Mouse (Mus musculus) thymus, adult 2 months (tissue): ENCODE data around the gene Def6. TPM values are rescaled to one million over a fixed set of nuclear protein-coding genes. Genes with fewer than 3 reads are reported as not detected.

Experiments
- DNase-seq: peaks from one replicate; pipeline ENCODE4 v3.0.0; 2021
- H3K27ac ChIP-seq: fragments of 200-500 bp; 2 replicates; pipeline ENCODE4 v1.5.1; 2012; ENCODE audit warnings: low read length, control low read depth; ENCODE audit not compliant: control insufficient read depth, insufficient read depth
- H3K27me3 ChIP-seq: fragments of 200-500 bp; 2 replicates; pipeline ENCODE4 v1.6.1; 2012; ENCODE audit warnings: mild to moderate bottlenecking, low read length, moderate library complexity, mixed read lengths; ENCODE audit not compliant: control insufficient read depth, insufficient read depth
- H3K36me3 ChIP-seq: fragments of 200-500 bp; 2 replicates; pipeline ENCODE4 v1.6.1; 2012; ENCODE audit warnings: mild to moderate bottlenecking, low read length, moderate library complexity; ENCODE audit not compliant: control insufficient read depth, insufficient read depth
- H3K4me1 ChIP-seq: fragments of 200-500 bp; replicated peaks from 2 replicates; pipeline ENCODE4 v1.6.1; 2012; ENCODE audit warnings: low read length; ENCODE audit not compliant: control insufficient read depth, insufficient read depth
- H3K4me3 ChIP-seq: fragments of 200-500 bp; 2 replicates; pipeline ENCODE4 v1.5.1; 2012; ENCODE audit warnings: mild to moderate bottlenecking, low read length, control low read depth, moderate library complexity; ENCODE audit not compliant: control insufficient read depth, insufficient read depth
- CTCF ChIP-seq: fragments of 200-500 bp; IDR thresholded peaks from 2 replicates; pipeline ENCODE4 v1.5.1; 2012; ENCODE audit warnings: mild to moderate bottlenecking, control low read depth, low read length, moderate library complexity, borderline replicate concordance; ENCODE audit not compliant: control insufficient read depth, poor library complexity, insufficient read depth; ENCODE audit errors: extremely low read depth
- POLR2A ChIP-seq: fragments of 200-500 bp; IDR thresholded peaks from 2 replicates; pipeline ENCODE4 v1.6.1; 2012; ENCODE audit warnings: mild to moderate bottlenecking, low read length, control low read depth, moderate library complexity; ENCODE audit not compliant: control insufficient read depth, poor library complexity, insufficient read depth; ENCODE audit errors: extremely low read depth
- WGBS: fragments of 180-500 bp; shearing (Covaris S2); methylation state at CpG from one replicate; pipeline ENCODE4 v1.1.7; 2018; 5-methylcytosine and 5-hydroxymethylcytosine counted together
- polyA plus RNA-seq: library from polyadenylated mRNA; depleted of rRNA; stranded (reverse); fragments of >200 nt; gene quantifications from 2 replicates; pipeline ENCODE4 v1.2.3, GENCODE M21; 2012

The Def6 gene
- polyA plus RNA-seq, 1 experiment = 247 TPM

DNA sequence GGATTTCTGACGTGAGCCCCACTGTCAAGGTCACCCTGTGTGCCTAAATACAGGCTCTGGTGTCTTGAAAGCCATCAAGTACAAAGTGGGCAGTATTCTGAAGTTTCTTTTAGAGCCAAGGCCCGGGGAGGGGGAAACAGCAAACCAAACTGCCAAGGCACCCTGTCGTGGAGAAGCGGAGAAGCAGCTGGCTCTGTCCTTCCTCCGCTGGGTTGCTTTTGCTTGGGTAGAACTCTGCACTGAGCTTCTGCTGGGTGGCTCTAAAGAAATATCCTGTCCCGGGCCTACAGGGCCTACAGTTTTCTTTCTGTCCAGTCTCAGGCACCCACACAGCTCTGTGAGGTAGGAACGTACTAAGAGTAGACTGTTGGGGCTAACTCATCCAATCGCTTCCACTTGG lies 486 bp upstream of the Def6 start:
- no peaks in the 10 kb centered on the region for H3K36me3 ChIP-seq
- TF ChIP-seq POLR2A (no peak), CTCF (no peak)
- peak overlapping the region; percentile 26 for H3K4me3 ChIP-seq
- no peaks in the 10 kb centered on the region for H3K27me3 ChIP-seq
- peaks cover 48% of the 10 kb centered on the region for H3K4me1 ChIP-seq
- WGBS = 24% methylated on average over 8 of the region's 8 CpGs
- peak; percentile 58 for DNase-seq
- peak overlapping the region; percentile 85 for H3K27ac ChIP-seq

DNA sequence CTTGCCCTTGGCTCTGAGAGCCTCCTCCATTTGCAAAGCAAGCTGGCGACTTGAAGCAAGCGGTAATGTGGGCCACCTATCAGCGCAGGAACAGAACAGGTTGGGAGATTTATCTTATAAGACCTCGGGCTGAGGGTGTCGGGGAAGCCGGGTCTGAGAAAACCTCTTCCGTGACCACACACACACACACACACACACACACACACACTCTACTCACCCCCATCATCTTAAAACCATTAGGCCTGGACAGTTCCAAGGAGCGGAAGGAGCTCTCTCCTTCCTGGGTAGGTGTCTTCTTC lies 685 bp downstream of the Def6 start:
- DNase-seq = no peak
- Histone ChIP-seq H3K27me3 (no peaks in the 10 kb centered on the region), H3K4me1 (peaks cover 56% of the 10 kb centered on the region), H3K4me3 (peak overlapping the region; percentile 56), H3K27ac (peak overlapping the region; percentile 70), H3K36me3 (no peaks in the 10 kb centered on the region)
- 4% methylated on average over 8 of the region's 8 CpGs for WGBS
- no peak for TF ChIP-seq POLR2A
- TF ChIP-seq CTCF = no peak

DNA sequence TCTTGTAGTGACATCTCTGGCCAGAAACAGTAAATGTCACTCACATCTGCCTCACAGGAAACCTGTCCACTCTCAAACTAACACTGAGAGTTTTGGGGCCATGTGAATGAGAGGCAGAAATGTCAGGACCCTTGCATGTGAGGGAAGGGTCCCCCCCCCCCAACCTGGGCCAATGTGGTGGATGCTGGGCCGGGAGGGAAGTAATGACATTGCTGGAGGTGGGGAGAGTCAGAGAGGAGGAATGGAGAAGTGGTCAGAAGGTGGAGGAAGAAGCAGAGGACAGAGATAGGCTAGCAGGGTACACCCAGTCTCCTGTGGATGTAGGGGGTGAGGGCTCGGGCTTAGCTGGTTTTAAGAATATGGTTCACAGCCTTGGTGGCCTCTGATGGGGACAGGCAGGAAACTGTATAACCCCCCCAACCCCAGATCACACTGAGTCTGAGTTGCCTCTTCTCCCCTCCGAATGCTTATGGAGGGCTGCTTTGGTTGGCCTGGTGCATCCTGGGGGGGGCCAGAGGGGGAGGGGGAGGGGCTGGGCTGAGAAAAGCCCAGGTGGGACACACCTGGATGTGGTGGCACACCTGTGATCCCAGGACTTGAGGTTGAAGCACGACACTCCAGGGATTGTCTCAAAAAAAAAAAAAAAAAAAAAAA lies 2.0 kb downstream of the Def6 start:
- Histone ChIP-seq H3K4me3 (peak overlapping the region; percentile 56), H3K36me3 (no peaks in the 10 kb centered on the region), H3K27ac (peak overlapping the region; percentile 70), H3K27me3 (no peaks in the 10 kb centered on the region), H3K4me1 (peaks cover 54% of the 10 kb centered on the region)
- WGBS = 6% methylated on average over 4 of the region's 4 CpGs
- TF ChIP-seq CTCF (no peak), POLR2A (no peak)
- no peak for DNase-seq

DNA sequence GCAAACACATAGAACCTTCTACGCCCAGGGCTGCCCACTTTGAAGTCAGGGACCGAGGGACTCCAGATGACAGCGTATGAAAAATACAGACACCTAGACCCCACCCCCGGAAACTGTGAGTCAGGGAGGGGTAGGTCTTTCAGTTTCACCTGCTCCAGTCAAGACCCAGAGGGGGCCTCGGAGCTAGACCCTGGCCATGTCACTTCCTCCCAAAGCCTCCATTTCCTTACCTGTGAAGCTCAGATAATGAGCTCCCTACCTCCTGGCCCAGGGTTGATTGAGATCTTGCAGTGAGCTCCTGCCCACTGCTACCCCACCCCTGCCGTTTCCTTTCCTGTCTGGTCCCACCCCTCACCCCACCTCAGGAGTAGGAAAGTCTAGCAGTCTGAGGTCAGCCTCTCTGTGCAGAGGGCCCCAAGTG lies 4.4 kb downstream of the Def6 start:
- Histone ChIP-seq H3K27ac (peak overlapping the region; percentile 82), H3K36me3 (peaks cover 4% of the 10 kb centered on the region; the same call in 1 of the 2 replicates), H3K27me3 (no peaks in the 10 kb centered on the region), H3K4me1 (peaks cover 38% of the 10 kb centered on the region), H3K4me3 (peak overlapping the region; percentile 10)
- peak; percentile 83 for DNase-seq
- no peak for TF ChIP-seq POLR2A
- TF ChIP-seq CTCF = no peak
- 4% methylated on average over 6 of the region's 6 CpGs for WGBS

DNA sequence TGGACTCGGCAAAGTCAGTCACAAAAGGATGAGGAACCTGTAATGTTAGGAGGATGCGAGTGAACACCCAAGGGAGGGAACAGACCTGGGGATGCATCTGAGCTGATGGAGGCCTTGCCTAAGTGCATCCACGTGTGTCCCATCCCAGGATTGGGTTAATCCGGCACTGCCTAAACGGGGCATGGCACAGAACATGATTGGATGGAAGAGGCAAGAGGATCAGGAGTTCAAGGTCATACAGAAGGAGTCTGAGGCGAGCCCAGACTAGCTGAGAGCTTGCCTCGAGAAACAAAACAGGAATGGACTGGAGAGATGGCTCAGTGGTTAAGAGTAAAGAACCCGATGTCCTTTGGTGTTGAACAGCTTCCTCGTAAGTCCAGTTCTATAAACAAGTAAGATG lies 4.8 kb downstream of the Def6 start:
- TF ChIP-seq POLR2A = no peak
- no peak for TF ChIP-seq CTCF
- H3K36me3 ChIP-seq = peaks cover 4% of the 10 kb centered on the region; the same call in 1 of the 2 replicates
- peak overlapping the region; percentile 82 for H3K27ac ChIP-seq
- H3K4me3 ChIP-seq = peak overlapping the region; percentile 9; the same call in 1 of the 2 replicates
- WGBS = 56% methylated on average over 9 of the region's 9 CpGs
- peaks cover 38% of the 10 kb centered on the region for H3K4me1 ChIP-seq
- DNase-seq = no peak
- H3K27me3 ChIP-seq = no peaks in the 10 kb centered on the region

DNA sequence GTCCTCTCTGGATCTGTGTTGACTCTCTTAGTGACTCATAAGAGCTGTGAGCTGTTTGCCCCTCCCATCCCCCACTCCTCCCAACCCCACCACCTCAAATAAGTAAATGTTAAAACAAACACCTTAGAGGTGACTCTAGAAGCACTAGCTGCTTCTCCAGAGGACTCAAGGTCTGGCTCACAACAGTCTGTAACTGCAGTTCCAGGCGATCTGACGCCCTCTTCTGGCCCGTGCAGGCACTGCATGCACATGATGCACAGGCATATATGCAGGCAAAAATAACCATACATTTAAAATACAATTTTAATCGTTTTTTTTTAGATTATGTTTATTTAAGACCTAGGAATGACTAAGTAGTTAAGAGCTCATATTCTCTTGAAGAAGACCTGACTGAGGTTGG lies 5.7 kb downstream of the Def6 start:
- peaks cover 44% of the 10 kb centered on the region for H3K4me1 ChIP-seq
- 0 out of 2 replicates have a peak overlapping the region, but pooled peaks have one; percentile 82 for H3K27ac ChIP-seq
- peaks cover 4% of the 10 kb centered on the region; the same call in 1 of the 2 replicates for H3K36me3 ChIP-seq

More for the DNA sequence above, 5.7 kb downstream of the Def6 start:
- Histone ChIP-seq H3K27me3 (no peaks in the 10 kb centered on the region), H3K4me3 (no peak overlapping the region)
- 58% methylated on average over 4 of the region's 4 CpGs for WGBS
- TF ChIP-seq POLR2A (no peak), CTCF (peak; percentile 77; the same call in 1 of the 2 replicates)
- no peak for DNase-seq
